Mouse (Mus musculus) lung, postnatal 36 days (tissue): Measurements from ENCODE around the gene Myrip.

Experiments used
- DNase-seq: peaks from one replicate; pipeline ENCODE4 v3.0.0; 2022; ENCODE audit warnings: mixed read lengths

Gene Myrip

GRCm38 (mm10) chr9:120338172-120338571 is 36.9 kb downstream of the Myrip start:
- DNase-seq, result no peak

- peak; percentile 65 for DNase-seq
Measured at GRCm38 (mm10) chr9:120339975-120340695, 38.8 kb downstream of the Myrip start.

- no peak for DNase-seq
Measured at GRCm38 (mm10) chr9:120343123-120343790, 41.9 kb downstream of the Myrip start.

GRCm38 (mm10) chr9:120345651-120346151 is 44.4 kb downstream of the Myrip start:
- DNase-seq, result peak; percentile 67

- DNase-seq, result peak; percentile 73
Measured at GRCm38 (mm10) chr9:120349145-120349544, 47.8 kb downstream of the Myrip start.

GRCm38 (mm10) chr9:120350346-120350745 is 49.0 kb downstream of the Myrip start:
- peak; percentile 89 for DNase-seq

GRCm38 (mm10) chr9:120351061-120351460 is 49.7 kb downstream of the Myrip start:
- DNase-seq, result no peak

- no peak for DNase-seq
Measured at GRCm38 (mm10) chr9:120351474-120351873, 50.2 kb downstream of the Myrip start.

- no peak for DNase-seq
Measured at GRCm38 (mm10) chr9:120353036-120353435, 51.7 kb downstream of the Myrip start.

- DNase-seq, result no peak
Measured at GRCm38 (mm10) chr9:120353967-120354366, 52.7 kb downstream of the Myrip start.

GRCm38 (mm10) chr9:120354550-120355345 is 53.4 kb downstream of the Myrip start:
- DNase-seq, result no peak

- peak; percentile 37 for DNase-seq
Measured at GRCm38 (mm10) chr9:120356490-120356889, 55.2 kb downstream of the Myrip start.

- no peak for DNase-seq
Measured at GRCm38 (mm10) chr9:120358060-120358459, 56.7 kb downstream of the Myrip start.

GRCm38 (mm10) chr9:120360397-120361177 is 59.3 kb downstream of the Myrip start:
- peak; percentile 88 for DNase-seq

- no peak for DNase-seq
Measured at GRCm38 (mm10) chr9:120361656-120362055, 60.3 kb downstream of the Myrip start.

- no peak for DNase-seq
Measured at GRCm38 (mm10) chr9:120362684-120363083, 61.4 kb downstream of the Myrip start.

GRCm38 (mm10) chr9:120364653-120365283 is 63.5 kb downstream of the Myrip start:
- no peak for DNase-seq

- no peak for DNase-seq
Measured at GRCm38 (mm10) chr9:120367526-120367925, 66.2 kb downstream of the Myrip start.

GRCm38 (mm10) chr9:120371633-120372032 is 70.3 kb downstream of the Myrip start:
- DNase-seq, result no peak

- DNase-seq, result no peak
Measured at GRCm38 (mm10) chr9:120372347-120372746, 71.0 kb downstream of the Myrip start.

GRCm38 (mm10) chr9:120377726-120378125 is 76.4 kb downstream of the Myrip start:
- peak; percentile 67 for DNase-seq

GRCm38 (mm10) chr9:120395188-120395587 is 93.9 kb downstream of the Myrip start:
- DNase-seq, result no peak
